ENCODE assay signal across 8 mouse cellular contexts in the genomic region with DNA sequence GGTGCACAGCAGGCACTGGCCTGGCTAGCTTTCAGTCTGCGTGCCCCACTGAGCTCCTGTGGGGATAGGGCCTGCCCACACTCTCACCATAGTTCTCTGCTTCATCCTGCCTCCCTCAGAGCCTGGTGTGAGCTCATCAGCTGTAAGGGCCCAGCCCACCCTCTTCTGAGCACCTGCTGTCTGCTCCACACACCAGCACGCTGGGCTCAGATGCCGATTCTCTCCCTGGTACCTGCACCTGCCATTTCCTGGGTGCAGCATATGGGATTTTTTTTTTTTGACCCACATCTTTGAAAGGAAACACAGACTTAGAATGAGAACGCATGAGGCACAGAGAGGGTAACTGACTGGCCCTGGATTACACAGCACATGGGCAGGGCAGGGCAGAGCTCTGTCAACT. TPM values are rescaled to one million over a fixed set of nuclear protein-coding genes. Genes with fewer than 3 reads are reported as not detected.
DNase-seq lines count a peak whose midpoint lies in the region; ATAC-seq and TF ChIP-seq lines count a peak whose summit lies in the region.

No protein-coding gene starts in this region.

- no peaks in the 10 kb centered on the region for H3K36me3 ChIP-seq in heart, embryonic 12.5 days
- H3K36me3 ChIP-seq in neural tube, embryonic 11.5 days (ENCODE audit: control insufficient read depth, insufficient read depth, low read length) = no peaks in the 10 kb centered on the region
- no peaks in the 10 kb centered on the region for H3K36me3 ChIP-seq in intestine, postnatal 0 days (ENCODE audit: control insufficient read depth, insufficient read depth)

- no peak for TF ChIP-seq CTCF in intestine, postnatal 0 days (IDR thresholded peaks at IDR 0.05; ENCODE audit: low read depth)

- WGBS in heart, embryonic 12.5 days = 76% methylated on average over 4 of the region's 4 CpGs
- 77% methylated on average over 4 of the region's 4 CpGs for WGBS in neural tube, embryonic 11.5 days
- WGBS in intestine, postnatal 0 days = 80% methylated on average over 4 of the region's 4 CpGs

- DNase-seq in heart, adult 8-10 months (ENCODE audit: low spot score) = no peak
- DNase-seq in neural tube, embryonic 11.5 days (ENCODE audit: low spot score) = no peak
- no peak for DNase-seq in neural tube, embryonic 10.5 days (ENCODE audit: extremely low spot score, low spot score)
- DNase-seq in thymus, postnatal 25 days = peak; percentile 86
- no peak for DNase-seq in cerebellum, postnatal 14 days
- no peak for DNase-seq in spleen, postnatal 10 days (ENCODE audit: low spot score in 2 of 2)

- no peak overlapping the region for H3K27ac ChIP-seq in heart, embryonic 12.5 days (ENCODE audit: poor library complexity, severe bottlenecking)
- H3K27ac ChIP-seq in neural tube, embryonic 11.5 days (ENCODE audit: low read depth, low read length) = no peak overlapping the region
- H3K27ac ChIP-seq in intestine, postnatal 0 days (ENCODE audit: low read depth, low read length) = no peak overlapping the region

- H3K4me2 ChIP-seq in heart, embryonic 12.5 days = peak overlapping the region; percentile 75
- peak overlapping the region; percentile 12; the same call in 1 of the 2 replicates for H3K4me2 ChIP-seq in neural tube, embryonic 11.5 days (ENCODE audit: low read depth)
- H3K4me2 ChIP-seq in intestine, postnatal 0 days (replicated peaks; ENCODE audit: low read depth) = 0 out of 2 replicates have a peak overlapping the region, but pooled peaks have one; percentile 6

- peak overlapping the region; percentile 58 for H3K4me3 ChIP-seq in heart, embryonic 12.5 days
- no peak overlapping the region for H3K4me3 ChIP-seq in neural tube, embryonic 11.5 days (ENCODE audit: low read depth, low read length)
- no peak overlapping the region for H3K4me3 ChIP-seq in intestine, postnatal 0 days (ENCODE audit: low read depth, low read length)

- peak overlapping the region; percentile 82 for H3K9ac ChIP-seq in heart, embryonic 12.5 days
- no peak overlapping the region for H3K9ac ChIP-seq in neural tube, embryonic 11.5 days (ENCODE audit: low read length)
- H3K9ac ChIP-seq in intestine, postnatal 0 days (ENCODE audit: low read depth, low read length) = no peak overlapping the region

- peaks cover 4% of the 10 kb centered on the region for H3K9me3 ChIP-seq in heart, embryonic 12.5 days (replicated peaks)
- no peaks in the 10 kb centered on the region for H3K9me3 ChIP-seq in neural tube, embryonic 11.5 days (ENCODE audit: control insufficient read depth, low read length)
- H3K9me3 ChIP-seq in intestine, postnatal 0 days (ENCODE audit: control insufficient read depth) = no peaks in the 10 kb centered on the region

- ATAC-seq in heart, embryonic 12.5 days (ENCODE audit: insufficient number of reproducible peaks, low FRiP score) = no peak
- ATAC-seq in neural tube, embryonic 11.5 days (ENCODE audit: insufficient read depth, low FRiP score, low TSS enrichment) = no peak
- no peak for ATAC-seq in intestine, postnatal 0 days

- peaks cover 78% of the 10 kb centered on the region for H3K4me1 ChIP-seq in heart, embryonic 12.5 days (replicated peaks)
- peaks cover 36% of the 10 kb centered on the region for H3K4me1 ChIP-seq in neural tube, embryonic 11.5 days (ENCODE audit: control insufficient read depth, insufficient read depth, low read length)
- no peaks in the 10 kb centered on the region for H3K4me1 ChIP-seq in intestine, postnatal 0 days (replicated peaks; ENCODE audit: control insufficient read depth, insufficient read depth, low read length)

- H3K27me3 ChIP-seq in heart, embryonic 12.5 days (replicated peaks) = peaks cover 20% of the 10 kb centered on the region
- H3K27me3 ChIP-seq in neural tube, embryonic 11.5 days (ENCODE audit: control insufficient read depth, insufficient read depth, low read length) = peaks cover 24% of the 10 kb centered on the region
- peaks cover 27% of the 10 kb centered on the region for H3K27me3 ChIP-seq in intestine, postnatal 0 days (replicated peaks; ENCODE audit: control insufficient read depth, insufficient read depth, low read length)

RNA-seq across cellular contexts. Expression of a gene that starts 5.2 kb away (rescaled TPM):
- polyA plus RNA-seq in heart, embryonic 12.5 days (2016; fragmentation: Nextera tagmentation; extraction: Ambion mirVana) = 60.8 and 80.5 TPM in 2 replicates
- 10 to 100 TPM; 43.8 to 75.7 (median 63.5) TPM for total RNA-seq in heart, adult 8-10 months (2022)
- polyA plus RNA-seq in neural tube, embryonic 11.5 days (2014; fragmentation: Nextera tagmentation; extraction: Ambion mirVana) = 23.8 and 28.7 TPM in 2 replicates
- polyA plus RNA-seq in intestine, postnatal 0 days (2015; fragmentation: Nextera tagmentation; extraction: Ambion mirVana) = 8.2 and 9.6 TPM in 2 replicates

RNA-seq across cellular contexts. Expression of a gene that starts 44.9 kb away (rescaled TPM):
- not detected in 2 replicates for polyA plus RNA-seq in heart, embryonic 12.5 days (2016; fragmentation: Nextera tagmentation; extraction: Ambion mirVana)
- total RNA-seq in heart, adult 8-10 months (2022) = not detected
- polyA plus RNA-seq in neural tube, embryonic 11.5 days (2014; fragmentation: Nextera tagmentation; extraction: Ambion mirVana) = not detected in 2 replicates
- not detected in 2 replicates for polyA plus RNA-seq in intestine, postnatal 0 days (2015; fragmentation: Nextera tagmentation; extraction: Ambion mirVana)

RNA-seq across cellular contexts. Expression of a gene that starts 58.1 kb away (rescaled TPM):
- polyA plus RNA-seq in heart, embryonic 12.5 days (2016; fragmentation: Nextera tagmentation; extraction: Ambion mirVana) = 0.13 TPM in 1 of 2 replicates, not detected in the other
- not detected for total RNA-seq in heart, adult 8-10 months (2022)
- not detected in 2 replicates for polyA plus RNA-seq in neural tube, embryonic 11.5 days (2014; fragmentation: Nextera tagmentation; extraction: Ambion mirVana)
- 0.16 TPM in 1 of 2 replicates, not detected in the other for polyA plus RNA-seq in intestine, postnatal 0 days (2015; fragmentation: Nextera tagmentation; extraction: Ambion mirVana)

Comparison
In these comparisons a context has a peak if more than half of its experiments do, and no peak if none do; other contexts are left out.
1. H3K4me2 ChIP-seq: peak in every context shown above with its lines; median percentile 75 in heart, embryonic 12.5 days; 12 in neural tube, embryonic 11.5 days; 6 in intestine, postnatal 0 days.